Mouse (Mus musculus): ENCODE measurements around the gene Srrd.

- TF ChIP-seq GATA1 (IDR thresholded peaks at IDR 0.05; ENCODE audit: borderline replicate concordance, low read length) (no peak), FLI1 (IDR thresholded peaks at IDR 0.05; ENCODE audit: low read length) (no peak)
Measured at GRCm38 (mm10) chr5:112292343-112292980, 50.4 kb downstream of the Srrd start.

All from megakaryocyte, embryonic 14.5 days (primary cell).